Mouse (Mus musculus) heart, postnatal 14 days (tissue): ENCODE measurements around the gene Rras. TPM values are rescaled to one million over a fixed set of nuclear protein-coding genes. Genes with fewer than 3 reads are reported as not detected.
A peak's percentile ranks its signal among the peaks of the same experiment; 100 is the strongest.

Source experiments
- DNase-seq, 2 experiments: peaks; one replicate each; pipeline ENCODE4 v3.0.0; 2021 to 2022
- intact Hi-C: fragments of 180-260 bp; cut with DNase I; formaldehyde crosslinking; loops from one replicate; pipeline ENCODE4 v1.15.1; 2025
- total RNA-seq, 2 experiments: library from RNA; stranded (reverse); gene quantifications; 2 replicates each; pipeline ENCODE4 v1.2.3; 2021

Rras gene
- total RNA-seq, 2 experiments from 2014 or later: 60.7 to 62.8 TPM

DNA sequence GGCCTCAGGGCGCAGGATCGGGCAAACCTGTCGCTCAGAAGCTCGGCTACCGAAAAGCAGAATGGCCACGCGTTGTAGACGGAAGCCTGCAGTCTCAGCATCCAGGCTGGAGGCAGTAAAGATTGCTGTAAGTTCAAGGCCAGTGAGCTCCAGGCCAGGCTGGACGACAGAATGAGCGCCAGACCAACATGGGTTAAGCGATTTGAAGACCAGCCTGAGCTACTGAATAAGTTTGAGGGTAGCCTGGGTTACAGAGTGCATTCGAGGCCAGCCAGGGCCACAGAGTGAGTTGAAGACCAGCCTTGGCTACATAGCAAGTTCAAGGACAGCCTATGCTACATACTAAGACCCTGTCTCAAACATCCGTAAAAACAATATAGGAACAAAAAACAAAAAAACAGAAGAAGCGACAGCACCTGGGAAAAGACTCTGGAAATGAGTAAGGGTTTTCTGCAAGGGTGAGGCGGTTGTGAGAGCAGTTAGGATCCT is 19.8 kb upstream of the Rras start:
- no peak for DNase-seq
- intact Hi-C loops: no loop called here

DNA sequence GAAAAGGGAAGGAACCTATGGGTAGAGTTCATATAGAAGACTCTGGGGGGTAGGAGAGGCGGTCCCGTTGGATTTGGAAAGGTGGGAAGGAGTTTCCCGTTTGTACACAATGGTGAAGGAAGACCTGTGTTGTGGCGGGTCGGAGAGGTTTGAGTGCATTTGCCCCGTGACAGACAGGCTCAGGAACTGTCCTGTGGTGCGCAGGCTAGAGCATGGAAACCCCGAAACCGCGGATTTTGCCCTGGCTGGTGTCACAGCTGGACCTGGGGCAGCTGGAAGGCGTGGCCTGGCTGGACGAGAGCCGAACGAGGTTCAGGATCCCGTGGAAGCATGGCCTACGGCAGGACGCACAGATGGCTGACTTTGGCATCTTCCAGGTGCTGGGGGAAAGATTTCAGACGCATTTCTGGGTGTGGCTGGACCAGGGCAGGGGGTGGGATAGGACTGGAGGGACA is 19.2 kb upstream of the Rras start, which contains the start of gene Bcl2l12:
Gene Bcl2l12 (minus strand): TSS at position 212 of the 455 bp plus-strand sequence.
- intact Hi-C loops: no loop called here
- DNase-seq: peak; percentile 54 to 70

DNA sequence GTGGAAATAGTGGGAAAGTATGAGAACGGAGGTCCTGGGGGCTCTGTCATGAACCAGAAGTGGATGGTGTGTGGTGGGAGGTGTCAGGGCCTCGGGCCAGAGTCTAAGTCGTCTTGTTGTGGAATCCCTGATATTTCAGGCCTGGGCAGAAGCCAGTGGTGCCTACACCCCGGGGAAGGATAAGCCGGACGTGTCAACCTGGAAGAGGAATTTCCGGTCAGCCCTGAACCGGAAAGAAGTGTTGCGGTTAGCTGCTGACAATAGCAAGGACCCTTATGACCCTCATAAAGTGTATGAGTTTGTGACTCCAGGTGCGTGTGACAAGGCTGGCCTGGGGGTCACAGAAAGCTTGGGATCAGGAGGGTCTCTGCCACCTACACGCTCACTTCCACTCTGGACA is 18.0 kb upstream of the Rras start:
- no peak for DNase-seq
- intact Hi-C loops: loop anchor here (2.0 kb wide), 1 partner anchor 15 kb away; no protein-coding TSS in a partner anchor

DNA sequence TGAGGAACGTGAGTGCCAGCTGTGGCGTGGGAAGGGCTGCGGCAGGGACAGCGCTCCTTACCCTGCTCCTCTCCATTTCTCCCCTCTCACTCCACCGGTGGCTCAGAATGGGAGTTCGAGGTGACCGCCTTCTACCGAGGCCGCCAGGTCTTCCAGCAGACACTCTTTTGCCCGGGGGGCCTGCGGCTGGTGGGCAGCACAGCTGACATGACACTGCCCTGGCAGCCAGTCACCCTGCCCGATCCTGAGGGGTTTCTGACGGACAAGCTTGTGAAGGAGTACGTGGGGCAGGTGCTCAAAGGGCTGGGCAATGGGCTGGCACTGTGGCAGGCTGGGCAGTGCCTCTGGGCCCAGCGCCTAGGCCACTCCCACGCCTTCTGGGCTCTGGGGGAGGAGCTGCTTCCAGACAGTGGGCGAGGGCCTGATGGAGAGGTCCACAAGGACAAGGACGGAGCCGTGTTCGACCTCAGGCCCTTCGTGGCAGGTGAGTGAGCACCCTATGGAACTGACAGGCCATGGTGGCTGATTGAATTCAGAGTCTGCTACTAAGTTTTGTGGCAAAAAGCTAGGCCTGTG is 17.1 kb upstream of the Rras start:
- DNase-seq: no peak
- intact Hi-C loops: loop anchor here (2.0 kb wide), 1 partner anchor 14 kb away; no protein-coding TSS in a partner anchor

DNA sequence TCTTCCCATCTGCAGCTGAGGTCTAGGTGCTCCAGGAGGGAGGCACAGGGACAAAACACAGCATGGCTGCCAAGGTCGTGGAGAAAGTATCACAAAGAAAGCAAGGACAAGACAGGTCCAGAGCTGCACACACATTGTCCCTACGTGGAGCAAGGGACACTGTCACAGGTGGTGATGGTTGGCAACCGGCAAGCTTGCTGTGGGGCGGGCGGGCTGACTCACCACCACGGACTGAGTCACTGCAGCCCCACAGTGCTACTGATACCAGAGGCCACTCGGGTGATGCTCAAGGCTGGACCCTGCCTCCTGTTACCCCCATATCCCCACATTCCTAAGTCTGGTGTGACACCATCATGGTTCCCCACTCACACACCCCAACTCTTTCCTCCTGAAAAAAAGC is 15.3 kb upstream of the Rras start:
- intact Hi-C loops: no loop called here
- no peak for DNase-seq

DNA sequence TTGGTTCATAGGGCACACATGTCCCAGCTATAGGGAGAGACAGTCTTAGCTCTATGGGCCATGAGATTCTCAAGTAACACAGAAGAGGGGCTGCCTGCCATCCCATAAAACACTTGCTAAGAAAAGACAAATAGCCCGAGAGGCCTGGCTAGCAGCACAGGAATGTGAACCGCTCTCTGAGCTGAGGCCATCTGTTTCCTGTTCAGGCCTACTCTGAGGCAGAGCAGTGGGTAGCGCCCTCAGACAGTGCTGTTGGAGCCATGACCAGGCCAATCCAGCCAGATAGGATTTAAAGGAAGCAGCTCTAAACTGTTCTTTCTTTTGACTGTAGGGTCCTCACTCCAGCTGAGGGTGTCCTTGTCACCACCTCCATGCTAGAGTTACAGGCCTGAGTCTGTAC is 13.2 kb upstream of the Rras start:
- DNase-seq: no peak
- intact Hi-C loops: no loop called here

DNA sequence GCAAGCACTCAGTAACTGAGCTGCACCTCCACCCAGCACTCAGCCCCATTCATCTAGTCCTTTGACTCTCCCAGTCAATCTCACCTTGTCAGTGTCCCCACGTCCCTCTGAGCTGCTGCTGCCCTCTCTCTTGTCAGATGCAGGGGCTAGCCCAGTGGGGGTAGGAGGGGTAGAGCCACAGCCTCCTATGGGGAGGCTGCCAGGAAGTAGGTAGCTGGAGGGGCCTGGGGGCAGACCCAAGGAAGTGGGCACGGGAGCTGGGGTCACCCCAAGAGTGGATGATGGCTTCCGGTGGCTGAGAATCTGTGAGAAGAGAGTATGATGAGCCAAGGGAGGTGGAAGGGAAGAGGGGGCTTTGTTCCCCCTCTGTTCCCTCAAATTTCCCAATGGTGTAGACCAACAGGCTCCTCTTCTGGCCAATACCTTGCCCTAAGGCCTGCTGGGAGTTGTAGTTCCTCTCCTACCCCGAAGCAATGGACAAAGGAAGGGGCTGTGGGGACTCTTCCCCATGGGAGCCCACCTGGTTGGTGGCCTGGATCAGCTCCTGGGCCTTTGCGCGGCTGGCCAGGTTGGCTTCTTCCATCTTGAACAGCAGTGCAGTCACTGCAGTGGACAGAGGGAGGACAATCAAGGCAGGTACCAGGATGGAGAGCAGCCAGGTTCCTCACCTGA is 12.3 kb upstream of the Rras start:
- intact Hi-C loops: no loop called here
- DNase-seq: no peak

DNA sequence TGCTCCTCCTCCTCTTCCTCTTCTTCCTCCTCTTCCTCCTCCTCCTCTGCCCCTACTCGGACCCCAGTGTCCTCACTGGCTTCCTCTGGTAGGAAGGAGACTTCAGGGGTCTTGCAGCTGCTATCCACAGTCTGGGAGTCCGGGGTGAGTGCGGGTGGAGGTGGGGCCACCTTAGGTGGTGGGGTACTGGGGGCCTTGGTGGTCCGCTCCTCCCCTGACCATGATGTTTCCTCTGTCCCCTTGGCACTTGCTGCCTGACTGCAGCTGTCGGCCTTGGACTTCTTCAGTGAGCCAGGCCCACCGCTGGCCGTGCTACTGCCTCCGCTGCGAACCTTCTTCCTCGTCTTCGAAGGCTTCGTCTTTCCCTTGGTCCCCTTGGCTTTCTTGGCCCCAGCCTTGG is 11.3 kb upstream of the Rras start:
- intact Hi-C loops: no loop called here
- DNase-seq: no peak

DNA sequence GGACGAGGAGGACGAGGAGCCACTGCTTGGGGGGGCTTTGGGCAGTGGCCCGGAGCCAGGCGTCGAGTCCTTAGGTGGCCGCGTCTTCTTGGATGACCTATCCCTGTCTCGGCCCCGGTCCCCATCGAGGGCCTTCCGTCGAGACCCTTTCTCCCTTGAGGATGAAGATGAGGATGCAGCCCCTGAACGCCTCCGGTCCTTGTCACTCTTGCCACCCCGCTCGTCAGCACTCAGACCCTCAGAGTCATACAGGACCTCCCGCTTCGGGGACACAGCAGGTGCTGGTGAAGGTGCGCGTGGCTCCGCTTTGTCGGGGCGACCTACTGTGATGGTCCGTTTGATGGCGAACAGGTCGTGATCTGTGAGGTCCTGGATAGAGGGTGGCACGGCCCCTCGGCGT is 10.6 kb upstream of the Rras start:
- intact Hi-C loops: no loop called here

DNA sequence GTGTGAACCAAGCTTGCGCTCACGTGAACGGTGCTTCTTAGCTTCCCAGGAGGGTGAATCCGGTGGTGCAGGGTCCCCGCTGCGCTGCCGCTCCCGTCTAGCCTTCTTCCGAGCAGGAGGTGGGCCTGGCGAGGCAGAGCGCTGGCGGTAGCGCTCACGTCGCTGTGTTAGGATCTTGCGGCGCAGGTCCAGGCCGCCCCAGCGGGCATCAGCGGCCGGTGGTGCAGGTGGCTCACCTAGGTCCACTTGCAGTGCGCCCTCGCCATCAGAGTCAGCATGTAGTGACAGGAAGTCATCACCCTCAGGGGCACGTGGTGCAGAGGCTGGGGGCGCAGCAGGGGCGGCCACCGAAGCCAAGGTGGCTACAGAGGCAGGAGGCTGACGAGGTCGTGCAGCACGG is 9.9 kb upstream of the Rras start:
- DNase-seq: no peak
- intact Hi-C loops: no loop called here

More for the DNA sequence above, 10.6 kb upstream of the Rras start:
- no peak for DNase-seq

DNA sequence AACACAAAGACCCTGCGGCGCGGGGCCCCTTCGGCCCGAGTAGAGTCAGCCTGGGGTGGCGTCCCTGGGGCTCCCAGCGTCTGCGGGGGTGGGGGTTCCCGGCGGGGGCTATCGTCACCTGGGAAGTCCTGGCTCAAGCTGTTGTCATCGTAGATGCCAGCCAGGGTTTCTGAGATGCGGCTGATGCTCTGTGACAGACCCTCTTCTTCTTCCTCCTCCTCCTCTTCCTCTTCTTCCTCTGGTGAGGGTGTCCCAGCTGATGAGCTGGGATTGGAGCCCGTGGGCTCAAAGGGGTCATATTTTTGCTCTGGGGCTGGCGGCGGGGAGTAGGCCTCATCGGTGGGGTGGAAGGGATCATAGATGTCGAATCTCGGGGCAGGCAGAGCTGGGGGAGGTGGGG is 9.3 kb upstream of the Rras start:
- DNase-seq: no peak
- intact Hi-C loops: no loop called here

DNA sequence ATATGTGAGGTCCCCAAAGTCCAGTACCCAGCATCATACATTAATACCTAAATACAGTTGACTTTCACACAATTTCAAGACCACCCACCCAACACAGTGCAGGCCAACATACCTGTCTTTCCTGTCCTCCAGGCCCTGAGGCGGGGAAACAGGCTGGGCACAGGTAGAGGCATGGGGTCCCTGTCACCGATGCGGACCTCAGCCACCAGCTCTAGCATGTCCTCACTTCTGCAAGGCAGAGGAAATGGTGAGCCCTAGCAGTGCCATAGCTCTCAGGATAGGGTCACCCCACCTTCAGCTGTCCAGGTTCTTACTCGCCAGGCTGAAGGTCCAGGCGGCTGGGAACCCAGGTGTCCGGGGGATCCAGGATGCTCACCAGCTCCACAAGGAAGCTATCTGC is 5.8 kb upstream of the Rras start:
- intact Hi-C loops: no loop called here
- no peak for DNase-seq

DNA sequence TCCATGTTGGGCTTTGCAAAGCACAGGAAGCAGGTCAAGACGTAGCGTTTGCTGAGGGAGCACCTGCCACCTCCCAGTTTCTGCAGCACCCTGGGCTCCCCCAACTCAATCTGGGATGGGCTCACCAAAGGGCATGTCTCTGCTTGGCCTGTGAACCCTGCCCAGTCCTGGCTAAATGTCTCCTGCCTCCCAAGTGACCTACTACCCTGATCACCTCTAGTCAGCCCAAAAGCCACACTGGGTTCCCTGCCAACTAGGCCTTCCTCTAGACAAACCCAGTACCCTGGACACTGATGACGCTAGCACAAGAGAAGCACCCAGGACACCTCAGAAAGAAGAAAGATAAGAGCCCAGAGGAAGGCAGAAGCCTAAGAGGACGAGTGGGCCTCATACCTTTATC is 4.9 kb upstream of the Rras start:
- DNase-seq: no peak
- intact Hi-C loops: no loop called here

DNA sequence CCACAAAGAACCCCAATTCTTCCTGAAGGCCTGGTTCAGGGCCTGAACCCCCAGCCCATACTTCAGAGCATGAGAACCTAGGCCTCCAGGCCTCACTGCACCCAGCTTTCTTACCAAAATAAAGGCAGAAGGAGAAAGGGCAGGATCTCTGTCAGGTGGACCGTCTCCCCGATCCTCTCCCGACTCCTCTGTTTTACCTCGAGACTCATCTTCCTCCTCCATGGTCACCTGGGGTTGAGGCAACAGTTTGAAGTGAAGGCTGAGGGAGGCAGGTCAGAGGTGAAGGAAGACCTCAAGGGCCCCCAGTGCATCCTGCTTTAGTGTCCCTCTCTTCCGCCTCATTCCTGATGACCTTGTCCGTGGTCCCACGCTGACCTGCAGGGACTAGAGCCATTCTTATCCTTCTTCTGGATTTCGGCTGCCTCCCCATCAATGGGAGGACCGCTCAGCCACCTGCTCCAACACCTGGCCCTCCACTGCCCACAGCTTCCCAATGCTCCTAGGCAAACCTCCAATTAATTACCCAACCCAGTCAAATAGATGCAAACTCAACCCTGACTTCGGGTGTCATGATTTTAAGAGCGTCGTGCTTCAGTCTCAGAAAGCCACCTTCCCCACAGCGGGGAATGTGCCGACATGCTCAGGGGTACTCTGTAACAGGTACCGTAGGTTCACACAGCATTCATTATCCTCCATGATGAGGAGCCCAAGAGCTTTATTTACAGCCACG is 4.2 kb upstream of the Rras start:
- intact Hi-C loops: loop anchor here (2.0 kb wide), 1 partner anchor 13 kb away; no protein-coding TSS in a partner anchor
- DNase-seq: no peak

DNA sequence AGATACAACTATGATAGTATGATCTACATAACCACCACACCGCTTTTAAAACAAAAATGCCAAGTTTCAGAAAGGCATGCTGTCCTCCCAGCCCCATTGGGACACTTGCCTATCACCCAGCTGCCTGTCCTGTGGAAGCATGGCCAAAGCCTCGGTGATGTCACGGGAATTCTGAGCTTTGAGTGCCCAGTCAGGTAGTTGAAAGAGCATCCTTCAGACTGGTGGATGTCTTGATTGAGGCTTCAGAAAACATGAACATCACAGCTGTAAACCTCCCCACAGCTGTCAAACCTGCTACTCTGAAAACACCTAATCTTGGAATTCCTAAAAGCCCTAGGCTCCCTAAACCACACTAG is 3.7 kb upstream of the Rras start:
- DNase-seq: no peak
- intact Hi-C loops: loop anchor here (2.0 kb wide), 1 partner anchor 13 kb away; no protein-coding TSS in a partner anchor

DNA sequence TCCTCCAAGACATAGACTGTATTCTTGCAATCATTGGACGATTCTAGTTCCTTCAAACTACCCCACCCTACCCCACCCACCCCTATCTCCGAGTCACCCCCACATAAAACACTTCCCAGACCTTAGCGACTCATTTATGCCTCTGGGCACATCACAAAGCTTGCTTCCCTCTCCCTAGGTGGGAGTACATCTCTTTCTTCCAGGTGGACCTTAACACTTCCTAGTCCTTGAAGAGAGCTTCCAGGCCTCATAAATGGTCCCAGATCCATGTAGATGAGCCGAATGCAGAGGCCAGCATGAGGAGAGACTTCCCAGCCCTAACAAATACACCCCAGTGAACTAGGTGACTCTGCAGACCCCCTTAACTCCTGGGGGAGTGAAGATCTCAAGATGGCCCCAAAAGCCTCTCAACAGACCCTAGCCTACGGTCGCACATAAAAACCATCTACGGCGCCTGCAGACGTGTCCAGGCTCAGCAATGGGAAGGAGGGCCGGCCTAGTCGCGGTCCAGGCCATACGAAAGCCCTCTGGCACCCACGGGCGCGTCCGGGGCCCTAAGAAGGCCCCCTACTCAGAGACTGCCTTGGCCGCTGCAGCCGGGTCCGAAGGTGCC is 2.3 kb upstream of the Rras start:
- DNase-seq: no peak
- intact Hi-C loops: loop anchor here (2.0 kb wide), 1 partner anchor 15 kb away; no protein-coding TSS in a partner anchor

DNA sequence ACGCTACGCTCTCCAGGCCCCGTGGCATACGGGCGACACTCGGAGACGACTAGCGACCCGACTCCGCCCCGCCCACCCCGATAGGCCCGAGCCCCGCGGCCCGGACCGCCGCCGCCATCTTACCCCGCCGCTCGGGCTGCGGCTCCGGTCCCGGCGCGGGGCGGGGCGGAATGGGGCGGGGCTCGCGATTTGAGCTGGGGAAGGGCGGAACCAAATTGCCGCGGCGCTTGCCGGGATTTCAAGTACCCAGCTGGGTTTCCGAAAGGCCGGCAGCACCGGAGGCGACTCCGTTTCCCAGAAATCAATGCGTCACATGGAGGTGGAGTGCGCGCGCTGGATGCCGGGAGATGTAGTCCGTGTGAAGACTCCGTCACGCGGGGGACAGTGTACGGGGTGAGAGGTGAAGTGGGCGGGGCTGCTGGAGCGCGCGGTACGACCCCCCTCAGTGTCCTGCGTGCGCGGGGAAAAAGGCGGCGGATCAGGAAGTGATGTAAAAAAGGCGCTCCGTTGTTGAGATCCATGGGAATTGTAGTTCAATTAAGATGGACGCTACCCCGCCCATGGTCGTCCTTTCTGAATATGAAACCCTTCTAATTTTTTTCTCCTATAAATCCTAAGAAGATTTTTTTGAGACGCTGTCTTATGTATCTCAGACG is 1.7 kb upstream of the Rras start, which contains the start of gene Scaf1:
Gene Scaf1 (minus strand): TSS at position 407 of the 656 bp plus-strand sequence.
- intact Hi-C loops: loop anchor here (2.0 kb wide), 1 partner anchor 15 kb away; no protein-coding TSS in a partner anchor

DNA sequence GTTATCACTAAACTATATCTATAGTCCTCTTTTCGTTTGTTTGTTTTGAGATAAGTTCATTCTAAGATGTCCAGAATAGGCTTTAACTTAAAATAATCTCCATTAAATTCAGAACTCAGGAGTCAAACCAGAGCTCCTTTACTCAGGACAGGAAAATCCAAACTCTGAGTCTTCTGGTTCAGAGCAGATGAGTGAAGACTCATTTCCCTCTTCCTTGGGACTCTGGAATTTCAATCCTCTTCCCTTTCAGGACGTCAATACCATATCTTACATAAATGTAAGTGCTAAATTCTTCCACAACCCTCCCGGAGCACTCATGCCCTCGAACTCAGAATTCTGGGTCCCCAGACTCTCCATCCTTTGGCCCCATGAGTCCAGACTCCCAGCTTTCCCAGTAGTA is 1.0 kb upstream of the Rras start:
- intact Hi-C loops: no loop called here
- DNase-seq: no peak

More for the DNA sequence above, 1.7 kb upstream of the Rras start, which contains the start of gene Scaf1:
- peak; percentile 98 to 99 for DNase-seq

DNA sequence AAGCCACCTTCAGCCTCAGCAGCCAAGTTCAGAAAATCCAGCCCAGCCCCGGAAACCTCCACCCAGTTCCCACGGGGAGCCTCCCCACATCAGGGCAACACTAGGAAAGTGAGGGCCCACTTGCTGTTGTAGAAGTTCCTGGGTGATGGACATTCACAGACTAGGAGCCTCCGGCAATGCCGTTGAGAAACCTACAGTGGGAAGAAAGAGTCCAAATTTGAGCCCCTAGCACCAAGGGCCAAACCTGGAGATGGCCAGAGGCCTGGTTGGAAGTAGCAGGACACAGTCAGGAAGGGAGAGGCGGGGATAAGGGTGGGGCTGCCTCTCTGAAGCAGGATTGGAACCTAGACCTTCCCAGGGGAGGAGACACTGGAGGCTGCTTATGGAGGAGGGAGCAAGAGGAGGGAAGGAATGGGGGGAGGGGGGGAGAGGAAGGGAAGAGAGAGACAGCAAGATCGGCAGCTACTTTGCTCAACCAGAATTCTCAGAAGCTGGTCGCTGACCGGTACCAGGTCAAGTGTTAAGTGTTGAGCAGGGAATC is 1.3 kb downstream of the Rras start:
- peak; percentile 74 to 75 for DNase-seq
- intact Hi-C loops: loop anchor here (2.0 kb wide), 1 partner anchor 34 kb away; the partner anchor contains the start of gene Prr12

DNA sequence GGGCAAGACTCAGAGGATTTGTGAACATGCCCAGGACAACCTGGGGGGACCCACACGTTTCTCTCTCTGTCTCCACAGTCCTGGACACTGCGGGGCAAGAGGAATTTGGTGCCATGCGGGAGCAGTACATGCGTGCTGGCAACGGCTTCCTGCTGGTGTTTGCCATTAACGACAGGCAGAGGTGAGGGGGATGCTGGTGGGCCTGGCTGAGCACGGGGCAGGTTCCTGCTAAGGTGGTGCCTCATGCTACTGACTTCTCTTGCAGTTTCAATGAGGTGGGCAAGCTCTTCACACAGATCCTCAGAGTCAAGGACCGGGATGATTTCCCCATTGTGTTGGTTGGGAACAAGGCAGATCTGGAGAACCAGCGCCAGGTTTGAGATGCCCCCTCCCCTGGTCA is 2.5 kb downstream of the Rras start:
- intact Hi-C loops: loop anchor here (2.0 kb wide), 1 partner anchor 35 kb away; no protein-coding TSS in a partner anchor
- no peak for DNase-seq
